Mouse (Mus musculus): ENCODE results near the gene Nmnat2.

GRCm38 (mm10) chr1:153087771-153088170, 133.0 kb downstream of the Nmnat2 start:
- TF ChIP-seq CTCF (IDR thresholded peaks at IDR 0.05; ENCODE audit: low read depth): no peak
- no peak for TF ChIP-seq EP300 (optimal IDR thresholded peaks at IDR 0.05)

Measured in stomach, postnatal 0 days (tissue).